Mouse (Mus musculus): ENCODE data around the gene Grip2.

The Grip2 gene

DNA sequence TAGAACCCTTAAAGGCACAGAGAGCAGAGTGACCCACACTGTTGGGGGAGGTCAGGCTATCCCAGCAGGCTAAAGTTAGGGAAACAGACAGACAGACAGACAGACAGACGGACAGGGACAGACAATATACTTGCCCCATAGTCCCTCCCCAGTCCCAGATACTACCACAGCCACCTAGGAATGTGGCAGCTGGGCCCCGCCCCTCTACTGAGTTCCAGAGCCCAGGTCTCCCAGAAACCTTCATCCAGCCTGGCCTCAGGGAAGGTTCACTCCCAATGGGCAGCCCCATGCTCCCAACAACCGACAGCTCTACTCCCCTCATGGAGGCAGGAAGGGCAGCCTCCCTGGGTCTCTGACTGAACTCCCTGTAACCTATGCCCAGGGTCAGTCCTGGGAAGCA lies 31.4 kb downstream of the Grip2 start:
- peak in 1 of 2 experiments; percentile 10 for DNase-seq

DNA sequence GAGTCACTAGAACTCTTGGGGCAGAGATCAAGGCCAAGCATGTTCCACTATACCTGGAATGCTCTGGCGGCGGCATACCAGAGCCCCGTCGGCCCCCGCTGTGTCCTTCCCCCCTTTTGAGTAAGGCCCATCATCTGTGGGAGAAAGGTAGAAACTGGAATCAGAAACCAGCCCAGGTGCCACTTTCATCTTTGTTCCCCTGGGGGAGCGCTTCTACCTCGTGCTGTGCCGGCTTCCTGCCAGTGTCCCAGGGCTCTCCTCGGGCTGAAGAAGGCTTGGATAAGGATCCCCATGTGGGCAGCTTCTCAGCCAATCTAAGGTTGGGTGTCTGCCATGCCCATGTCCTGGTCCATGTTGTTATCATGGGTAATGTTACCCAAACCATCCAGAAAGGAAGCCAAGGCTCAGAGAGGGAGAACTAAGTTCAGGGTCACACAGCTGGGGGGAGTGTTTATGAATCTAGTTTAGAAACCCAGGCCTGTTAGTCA lies 38.7 kb downstream of the Grip2 start:
- DNase-seq, result no peak

DNA sequence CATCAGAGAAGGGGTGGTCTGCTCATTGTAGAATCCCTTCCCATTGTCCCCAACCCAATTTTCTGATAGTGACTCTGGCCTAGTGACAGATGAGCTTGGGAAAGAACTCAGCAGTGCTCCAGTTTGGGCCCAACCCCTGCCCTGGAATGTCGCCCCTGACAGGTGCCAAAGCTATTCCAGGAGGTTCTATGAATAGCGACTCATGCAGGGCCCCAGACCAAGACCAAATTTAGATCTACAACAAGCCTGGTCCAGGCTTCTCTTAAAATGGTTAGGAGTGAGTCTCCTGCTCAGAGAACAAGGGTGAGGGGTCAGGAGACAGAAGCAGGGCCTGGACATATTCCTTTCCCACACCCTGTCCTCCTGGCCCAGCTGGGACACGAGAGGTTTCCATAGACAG lies 42.0 kb downstream of the Grip2 start:
- DNase-seq, result no peak

DNA sequence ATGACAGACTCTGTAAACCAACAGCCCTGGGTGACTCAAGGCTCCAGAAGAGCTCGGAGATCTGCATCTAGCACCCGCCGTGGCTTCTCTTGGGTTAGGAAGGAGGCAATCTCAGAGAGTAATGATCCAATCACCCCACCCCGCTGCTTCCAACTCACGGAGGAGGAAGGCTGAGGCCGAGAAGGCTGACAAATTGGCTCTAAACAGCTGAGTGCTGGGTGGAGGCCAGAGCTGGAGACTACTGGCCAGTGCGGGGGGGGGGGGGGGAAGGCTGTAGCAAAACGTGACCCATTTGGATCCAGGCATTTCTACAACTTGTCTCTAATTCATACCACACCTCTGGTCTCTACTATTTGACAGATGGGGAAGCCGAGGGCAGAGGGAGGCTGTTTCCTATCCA lies 47.8 kb downstream of the Grip2 start:
- DNase-seq, result no peak

DNA sequence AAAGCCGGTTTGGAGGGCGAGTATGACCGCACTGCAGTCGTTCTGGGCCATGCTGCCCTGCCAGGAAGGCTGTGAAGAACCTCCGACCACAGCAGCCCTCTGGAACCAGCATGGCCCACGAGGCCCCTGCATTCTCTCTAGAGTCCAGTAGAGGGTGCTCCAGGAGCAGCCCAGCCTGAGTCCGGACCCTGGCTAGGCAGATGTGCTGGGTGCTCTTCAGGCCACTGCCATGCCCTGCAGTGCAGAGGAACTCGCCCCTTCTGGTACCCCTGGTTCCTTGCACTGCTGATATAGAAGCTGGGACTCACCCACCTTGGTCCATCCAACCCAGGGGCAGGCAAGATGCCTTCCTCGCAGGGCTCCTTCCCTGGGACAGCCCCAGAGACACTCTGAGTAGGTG lies 50.5 kb downstream of the Grip2 start:
- peak; percentile 78 to 82 for DNase-seq

DNA sequence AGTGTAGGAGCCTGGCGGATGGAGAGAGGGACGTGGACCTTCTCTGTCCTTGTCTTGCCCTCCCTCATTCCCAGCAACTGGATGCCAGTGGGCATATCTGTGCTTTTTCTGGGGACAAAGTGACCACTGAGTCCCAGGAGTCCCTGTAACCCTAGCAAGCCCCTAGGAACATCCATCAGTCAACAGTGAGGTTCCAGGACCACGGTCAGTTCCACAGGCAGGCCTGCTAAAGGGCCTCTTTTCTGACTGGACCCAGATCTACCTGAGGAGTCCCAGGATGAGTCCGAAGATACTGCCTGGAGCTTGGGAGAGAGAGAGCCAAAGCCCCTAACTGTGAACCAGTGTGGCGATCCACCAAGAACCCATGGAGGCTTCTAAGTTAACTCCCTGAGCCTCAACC lies 53.1 kb downstream of the Grip2 start:
- peak; percentile 39 to 47 for DNase-seq

DNA sequence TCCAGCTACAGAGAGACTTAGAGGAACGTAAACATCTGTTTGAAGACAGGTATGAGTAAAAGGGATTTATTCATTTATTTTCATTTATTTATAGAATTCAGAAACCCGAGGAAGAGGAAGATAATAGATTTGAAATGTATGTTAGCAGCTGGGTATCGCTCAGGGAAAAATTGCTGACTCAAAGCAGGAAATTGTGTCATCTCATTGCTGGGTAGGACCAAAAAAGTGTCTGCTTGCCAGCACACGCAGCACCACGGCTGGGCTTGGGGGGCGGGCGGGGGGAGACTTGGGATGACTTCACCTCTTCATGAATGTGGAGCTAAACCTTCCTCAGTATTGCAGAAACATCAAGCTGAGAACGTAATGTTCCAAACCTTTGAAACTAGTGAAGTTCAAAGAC lies 59.5 kb downstream of the Grip2 start:
- no peak for DNase-seq

DNA sequence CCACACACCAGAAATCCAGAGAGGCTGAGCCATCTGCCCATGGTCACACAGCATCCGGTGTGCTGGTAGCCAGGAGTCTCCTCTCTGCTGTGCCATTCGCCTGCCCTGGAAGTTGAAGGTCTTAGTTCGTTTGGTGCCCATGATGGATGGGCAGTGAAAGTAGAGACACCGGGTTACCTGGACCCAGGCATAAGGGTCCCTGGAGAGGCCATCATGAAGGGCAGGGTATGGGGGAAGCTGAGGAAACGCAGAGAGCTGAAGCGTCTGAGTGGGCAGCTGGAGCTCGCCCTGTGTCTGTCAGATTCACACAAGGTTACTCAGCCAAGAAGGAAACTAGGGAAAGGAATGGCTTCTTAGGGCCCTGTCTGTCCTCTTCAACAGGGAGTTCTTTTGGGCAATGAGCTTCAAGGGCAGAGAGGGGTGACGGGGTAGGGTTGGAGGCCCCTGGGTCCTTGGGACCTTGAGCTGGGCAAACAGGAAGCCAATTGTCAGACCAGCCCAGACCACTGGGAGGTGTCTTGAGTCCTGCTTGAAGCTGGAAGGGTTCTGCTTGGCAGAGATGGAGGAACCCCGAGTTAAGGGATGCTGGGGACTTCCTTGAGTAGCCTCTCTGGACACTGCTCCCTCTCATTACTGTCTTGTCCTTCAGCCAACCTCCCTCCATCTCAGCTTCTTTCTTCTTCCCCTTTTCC lies 64.9 kb downstream of the Grip2 start:
- DNase-seq, result peak; percentile 31 to 36

DNA sequence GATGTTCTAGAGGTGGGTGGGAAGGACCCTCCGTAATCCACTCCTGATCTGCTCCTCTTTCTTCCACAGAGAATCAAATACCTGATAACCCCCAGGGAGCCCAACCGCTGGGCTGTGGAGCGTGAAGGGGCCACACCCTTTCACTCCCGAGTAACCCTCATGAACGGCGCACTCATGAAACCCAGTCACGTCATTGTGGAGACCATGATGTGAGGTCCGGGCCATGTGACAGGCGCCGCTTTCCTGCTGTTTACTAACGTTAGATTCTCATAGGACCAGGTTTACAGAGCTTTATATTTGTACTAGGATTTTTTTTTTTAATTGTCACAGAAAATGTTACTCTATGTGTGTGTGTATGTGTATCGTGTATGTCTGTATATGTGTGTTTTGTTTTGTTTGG lies 72.2 kb downstream of the Grip2 start:
- DNase-seq, result no peak

DNA sequence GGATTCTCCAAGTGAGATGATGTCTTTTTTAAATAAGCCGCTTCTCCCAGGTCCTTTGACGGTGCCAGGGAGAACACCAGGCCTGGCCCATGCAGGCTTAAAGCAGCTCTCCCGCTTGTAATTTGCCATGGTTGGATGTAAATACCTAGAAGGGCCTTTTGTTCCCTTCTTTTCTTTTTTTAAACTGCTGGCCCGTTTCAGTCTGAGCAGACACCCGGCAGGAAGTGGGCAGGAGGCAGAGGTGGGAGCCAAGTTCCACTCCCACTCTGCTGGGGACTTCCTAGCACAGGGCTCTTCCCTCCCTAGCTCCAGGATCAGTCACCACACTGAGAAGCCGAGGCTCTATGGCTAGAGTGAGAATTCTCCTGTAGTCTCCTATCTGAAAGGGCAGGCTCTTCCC lies 73.0 kb downstream of the Grip2 start:
- DNase-seq, result peak in 1 of 2 experiments; percentile 35

DNA sequence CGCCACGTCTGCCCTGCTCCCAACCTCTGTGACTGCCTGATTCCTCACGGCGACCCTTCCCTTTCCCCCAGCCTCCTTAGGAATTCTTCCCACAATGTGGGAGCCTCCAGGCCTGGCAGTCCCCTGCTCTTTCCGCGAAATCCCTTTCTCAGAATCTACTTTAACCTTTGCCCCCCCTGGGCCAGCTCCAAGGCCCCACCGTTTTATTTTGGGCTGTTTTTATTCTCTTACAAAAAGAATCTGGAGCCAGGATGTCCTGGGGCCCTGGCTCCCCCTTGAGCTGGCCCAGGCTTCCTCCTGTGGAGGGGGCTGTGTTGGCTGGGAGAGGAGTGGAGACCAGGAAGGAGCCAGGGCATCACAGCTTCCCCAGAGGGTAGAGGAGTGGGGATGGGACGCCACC lies 74.2 kb downstream of the Grip2 start:
- peak; percentile 69 to 73 for DNase-seq

DNA sequence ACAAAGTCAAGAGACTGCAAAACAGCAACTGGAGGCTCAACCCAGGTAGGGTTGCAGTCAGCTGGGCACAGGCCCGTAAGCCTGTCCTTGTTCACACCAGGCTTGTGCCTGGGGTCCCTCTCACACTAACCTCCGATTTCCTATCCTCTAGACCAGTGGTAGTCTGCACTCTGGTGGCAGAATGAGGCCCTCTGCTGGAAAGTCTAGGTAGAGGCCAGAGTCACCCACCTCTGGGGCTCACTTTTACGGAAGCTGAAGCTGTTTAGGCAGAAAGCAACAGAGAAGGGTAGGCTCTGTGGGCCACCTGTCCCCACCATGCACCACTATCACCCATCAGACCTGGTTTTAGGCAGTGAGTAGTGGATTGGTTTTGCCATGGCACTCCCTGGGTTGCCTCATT lies 76.1 kb downstream of the Grip2 start:
- peak; percentile 51 to 61 for DNase-seq

DNA sequence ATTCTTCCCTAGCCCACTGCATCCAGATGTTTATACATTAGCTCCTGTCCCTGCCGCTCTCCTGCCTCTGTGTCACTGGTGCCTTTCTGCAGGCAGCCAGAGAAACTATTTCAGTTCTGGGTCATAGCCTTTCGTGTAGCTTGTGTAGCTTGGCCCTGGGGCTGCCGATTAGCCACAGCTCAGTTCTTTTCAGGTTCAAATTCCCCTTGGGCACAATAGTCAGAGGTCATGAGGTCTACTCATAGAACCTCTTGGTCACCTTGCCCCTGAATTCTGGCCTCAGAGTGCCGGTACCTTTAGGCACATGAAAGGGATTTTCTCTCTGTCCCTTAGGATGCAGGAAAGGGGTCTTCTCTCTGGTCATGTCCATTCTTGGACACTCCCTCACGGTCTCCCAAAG lies 80.3 kb downstream of the Grip2 start:
- DNase-seq, result no peak

DNA sequence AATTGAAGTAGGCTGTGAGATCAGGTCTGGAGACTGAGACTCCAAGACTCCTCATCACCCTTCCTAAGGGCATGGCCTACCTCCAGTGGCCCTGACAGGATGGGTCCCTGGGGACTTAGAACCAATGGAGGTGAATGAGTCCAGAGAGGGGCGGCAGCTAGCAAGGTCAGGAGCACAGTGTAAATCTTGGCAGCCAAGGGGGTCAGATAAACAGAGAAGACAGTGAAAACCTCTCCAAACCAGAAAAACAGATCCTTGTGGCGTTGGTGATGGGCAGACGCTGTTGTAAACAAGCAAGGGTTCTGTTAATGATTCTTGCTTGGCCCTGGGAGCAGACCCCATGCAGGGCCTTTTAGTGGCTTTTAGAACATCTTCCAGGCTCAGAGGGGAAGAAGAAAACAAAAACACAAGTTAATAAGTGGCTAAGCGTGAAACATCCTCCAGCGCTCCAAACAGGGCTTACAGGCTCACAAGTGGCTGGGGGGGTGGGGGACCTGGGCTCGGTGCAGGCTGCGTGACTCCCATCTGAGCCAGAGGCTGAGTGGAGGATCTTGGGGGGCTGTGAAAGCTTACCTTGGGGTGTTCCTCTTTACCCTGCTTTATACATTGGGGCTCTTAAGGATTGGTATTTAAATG lies 81.0 kb downstream of the Grip2 start:
- peak in 1 of 2 experiments; percentile 38 for DNase-seq

DNA sequence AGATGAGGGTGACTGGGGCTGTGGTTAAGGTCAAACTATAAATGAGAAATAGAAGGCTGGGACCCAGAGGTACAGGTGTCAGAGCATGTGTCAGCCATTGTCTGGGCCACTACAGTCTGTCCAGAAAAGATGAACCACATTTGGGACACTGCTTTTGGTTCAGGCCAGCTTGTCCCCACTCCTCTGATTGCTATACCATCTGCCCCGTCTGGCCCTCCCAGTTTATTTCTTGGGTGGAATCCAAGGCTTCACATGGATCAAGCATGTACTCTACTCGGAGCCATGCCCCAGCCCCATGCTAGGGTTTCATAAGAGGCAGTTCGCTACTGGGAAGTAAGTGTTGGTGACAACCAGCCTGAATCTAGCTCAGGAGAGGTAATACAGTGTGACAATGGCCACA lies 81.8 kb downstream of the Grip2 start:
- no peak for DNase-seq

DNA sequence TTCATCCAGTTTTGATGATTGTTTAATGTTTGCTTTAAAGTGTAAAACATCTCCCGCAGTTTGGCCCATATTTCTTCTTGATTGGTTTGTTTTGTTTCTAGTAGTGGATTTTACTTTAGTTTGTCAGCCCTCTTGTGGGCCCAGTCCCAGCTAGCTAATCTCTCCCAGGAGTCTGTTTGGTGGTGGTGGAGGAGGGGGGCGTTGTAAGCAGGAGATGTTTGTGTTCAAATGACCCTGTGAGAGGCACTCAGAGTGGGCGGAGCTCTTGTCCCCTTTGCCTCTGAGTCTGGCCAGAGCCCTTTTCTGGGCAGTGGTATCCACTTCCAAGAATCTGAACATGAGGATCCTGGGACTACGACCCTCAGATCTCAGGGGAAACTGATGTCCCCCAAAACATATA lies 83.2 kb downstream of the Grip2 start:
- peak; percentile 41 to 66 for DNase-seq

DNA sequence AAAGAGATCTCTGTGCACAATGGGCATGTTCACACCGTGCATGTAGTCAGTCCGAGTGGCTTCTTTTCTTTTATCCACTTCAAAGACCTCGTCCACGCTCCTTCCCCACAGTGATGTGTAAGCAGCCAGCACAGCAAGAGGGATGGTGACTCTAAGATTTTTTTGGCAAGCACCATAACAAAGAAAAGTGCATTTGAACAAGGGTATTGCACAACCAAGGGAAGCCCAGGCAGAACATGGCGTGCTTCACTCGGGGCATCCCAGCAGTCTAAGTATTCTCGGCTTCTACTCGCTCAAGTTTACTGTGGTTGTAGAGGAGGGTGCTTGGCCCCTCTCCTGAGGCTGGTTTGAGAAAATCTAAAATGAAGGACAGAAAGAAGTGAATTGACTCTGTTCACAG lies 84.1 kb downstream of the Grip2 start:
- DNase-seq, result no peak

DNA sequence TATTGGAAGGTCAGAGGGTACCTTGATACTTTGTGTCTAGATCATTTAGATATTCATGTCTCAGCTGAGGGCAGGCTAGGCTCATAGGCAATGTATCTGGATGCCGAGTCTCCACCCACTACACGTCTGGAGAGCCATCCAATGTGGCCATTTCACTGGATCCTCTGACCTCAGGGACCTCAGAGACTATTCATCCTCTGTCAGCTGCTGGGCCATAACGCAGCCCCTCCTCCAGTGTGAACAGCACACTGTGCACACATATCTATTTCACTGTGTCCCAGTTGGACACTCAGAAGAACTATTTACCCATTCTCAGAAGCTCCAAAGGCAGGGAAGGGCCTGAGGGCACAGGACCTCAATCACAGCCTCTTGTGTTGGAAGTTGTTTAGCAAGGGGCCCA lies 84.6 kb downstream of the Grip2 start:
- DNase-seq, result no peak

DNA sequence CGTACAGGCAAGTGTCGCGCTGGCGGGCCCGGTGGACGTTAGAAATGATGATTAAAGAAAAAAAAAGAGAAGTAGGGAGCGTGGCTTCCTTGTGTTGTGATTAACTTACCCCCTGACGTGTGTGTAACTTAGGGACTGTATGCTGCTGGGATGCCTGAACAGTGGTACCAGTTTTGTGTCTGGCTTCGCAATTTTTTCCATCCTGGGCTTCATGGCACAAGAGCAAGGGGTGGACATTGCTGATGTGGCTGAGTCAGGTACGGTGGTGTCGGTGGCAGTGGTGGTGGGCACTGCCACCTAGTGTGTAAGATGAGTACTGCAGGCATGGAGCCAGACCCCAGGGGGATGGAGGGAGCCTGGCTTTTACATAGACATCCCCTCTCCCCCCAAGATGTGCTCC lies 86.0 kb downstream of the Grip2 start:
- DNase-seq, result peak; percentile 79 to 80

DNA sequence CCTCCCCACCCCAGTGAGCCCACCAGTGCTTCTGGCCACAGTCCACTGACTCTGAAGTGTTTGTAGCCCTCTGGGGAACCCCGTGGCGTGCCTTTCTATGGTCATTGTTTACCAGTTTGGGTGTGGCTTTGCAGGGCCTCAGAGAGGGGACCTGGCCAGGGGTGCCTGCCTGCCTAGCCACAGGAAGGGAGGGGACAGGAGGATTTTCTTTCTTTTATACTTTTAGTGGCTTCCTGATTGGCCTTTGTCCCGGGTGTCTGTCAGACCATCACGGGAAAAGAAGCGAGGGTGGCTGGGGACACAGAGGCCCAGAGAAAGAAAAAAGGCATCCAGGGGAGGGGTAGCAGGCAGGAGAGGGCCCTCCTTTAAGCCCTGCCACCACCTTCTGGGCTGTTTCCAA lies 89.0 kb downstream of the Grip2 start:
- DNase-seq, result no peak

DNA sequence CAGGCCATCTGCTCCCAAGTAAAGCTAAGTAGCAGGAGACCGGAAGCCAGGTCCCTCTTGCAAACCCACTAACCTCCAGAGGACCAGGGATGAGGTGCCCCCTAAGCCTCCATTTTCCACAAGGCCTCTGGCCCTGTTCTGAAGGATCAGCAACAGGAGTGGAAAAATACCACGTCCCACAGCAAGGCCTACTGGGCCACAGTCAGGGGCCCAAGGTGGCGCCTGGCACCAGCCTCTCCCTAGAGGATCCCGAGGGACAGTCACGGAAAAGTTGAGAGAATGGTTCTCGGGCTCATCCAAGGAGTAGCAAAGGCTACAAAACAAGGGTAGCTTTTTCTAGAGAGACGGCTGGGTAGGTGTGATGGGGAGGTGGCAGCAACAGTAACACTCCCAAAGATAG lies 89.6 kb downstream of the Grip2 start:
- no peak for DNase-seq

DNA sequence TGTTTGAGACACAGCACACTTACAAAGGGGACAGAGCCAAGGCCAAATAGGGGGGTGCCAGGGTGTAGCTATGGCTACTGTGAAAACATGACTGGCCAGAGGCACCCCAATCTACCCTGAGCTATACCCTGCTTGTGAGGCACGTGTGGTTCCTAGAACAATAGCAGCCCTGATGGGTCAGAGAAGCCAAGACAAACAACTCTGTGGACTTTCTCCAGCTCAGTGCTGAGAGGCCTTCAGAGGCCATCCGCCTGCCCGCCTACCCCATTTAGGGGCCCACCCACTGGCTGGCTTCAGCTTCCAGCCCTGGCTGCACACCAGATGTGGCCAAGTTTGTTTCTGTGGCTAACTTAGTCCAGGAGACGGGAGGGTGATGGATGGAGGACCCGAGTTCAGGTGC lies 90.6 kb downstream of the Grip2 start:
- peak; percentile 51 to 65 for DNase-seq

DNA sequence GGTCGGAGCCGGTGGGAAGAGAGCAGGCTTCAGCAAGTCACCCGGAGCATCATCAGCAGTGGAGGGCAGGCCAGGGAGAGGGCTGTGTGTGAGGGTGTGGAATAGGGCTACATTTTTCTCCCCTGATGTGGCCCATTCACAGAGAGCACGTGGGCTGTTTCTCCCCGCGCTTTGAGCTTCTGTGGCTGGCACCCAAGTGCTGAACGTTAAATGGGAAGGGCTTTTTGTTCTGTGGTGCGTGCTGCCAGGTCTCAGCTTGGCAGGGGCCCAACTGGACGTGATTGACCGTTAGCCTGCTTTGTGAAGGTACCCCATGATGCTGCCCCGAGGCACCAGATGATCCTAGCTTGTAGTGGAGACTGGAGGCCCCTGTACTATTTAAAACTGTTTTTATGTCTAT lies 94.9 kb downstream of the Grip2 start:
- DNase-seq, result peak; percentile 31 to 37

DNA sequence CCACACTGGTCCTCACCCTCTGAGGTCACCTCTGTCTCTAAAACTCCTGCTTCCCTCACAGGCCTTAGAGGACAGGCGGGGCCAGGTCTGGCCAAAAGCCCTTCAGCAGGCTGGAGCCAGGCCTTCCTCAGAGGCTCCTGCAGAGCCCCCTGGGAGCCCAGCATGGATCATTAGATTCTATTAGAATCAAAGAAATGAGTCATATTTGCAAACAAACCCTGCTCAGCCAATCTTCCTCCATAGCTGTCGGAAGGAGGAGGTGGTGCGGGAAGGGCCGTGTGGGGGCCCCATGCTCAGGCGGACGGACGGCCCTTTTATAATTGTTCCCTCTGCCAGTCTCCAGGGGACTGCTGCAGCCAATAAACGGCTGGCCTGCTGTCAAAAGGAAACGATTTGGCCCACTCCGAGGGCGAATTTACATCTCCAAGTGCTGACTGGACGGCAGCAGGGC lies 97.3 kb downstream of the Grip2 start:
- peak; percentile 69 to 78 for DNase-seq

Data from kidney, postnatal 4 days (tissue).